ENCODE assay signal across 14 mouse cellular contexts in the genomic region with DNA sequence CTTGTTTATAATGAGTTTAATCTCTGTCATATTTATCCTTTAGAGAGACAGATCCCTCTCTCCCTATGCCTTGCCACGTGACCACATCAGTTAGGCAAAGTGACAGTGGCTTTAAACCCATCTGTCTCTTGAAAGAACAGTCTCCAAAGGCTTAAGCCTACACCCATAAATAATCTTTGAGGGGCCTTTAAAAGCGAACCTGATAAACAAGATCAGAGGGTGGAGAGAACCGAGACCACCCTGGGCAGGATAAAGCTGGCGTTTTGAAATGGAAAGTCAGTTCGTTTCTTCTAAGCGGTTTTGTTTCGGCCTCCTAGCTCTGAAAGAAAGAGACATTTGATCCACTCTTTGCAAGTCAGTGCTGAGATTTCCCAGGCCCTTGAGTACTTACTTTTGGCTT.
A peak's percentile ranks its signal among the peaks of the same experiment; 100 is the strongest.
DNase-seq lines count a peak whose midpoint lies in the region; ATAC-seq and TF ChIP-seq lines count a peak whose summit lies in the region.
"Had no signal": no experiment of that assay in that cellular context is flagged by ENCODE, and none has a peak within 500 bp of the region (broad histone marks: within the 10 kb centered on the region; RNA-seq: fewer than 3 reads in every experiment).

No protein-coding gene starts in this region.

- ATAC-seq in hindbrain, embryonic 12.5 days (ENCODE audit: low FRiP score) = no peak
- ATAC-seq in limb, embryonic 14.5 days (ENCODE audit: low FRiP score, low read depth) = no peak
- no peak for ATAC-seq in monocyte, adult 5-6 weeks (replicated peaks; ENCODE audit: insufficient number of reproducible peaks, low FRiP score, low TSS enrichment, poor library complexity, severe bottlenecking)
- ATAC-seq: forebrain, embryonic 13.5 days; Patski had no signal

- no peaks in the 10 kb centered on the region for H3K9me3 ChIP-seq in hindbrain, embryonic 10.5 days
- H3K9me3 ChIP-seq in hindbrain, embryonic 12.5 days (replicated peaks) = no peaks in the 10 kb centered on the region
- no peaks in the 10 kb centered on the region for H3K9me3 ChIP-seq in embryonic facial prominence, embryonic 10.5 days
- no peaks in the 10 kb centered on the region for H3K9me3 ChIP-seq in limb, embryonic 14.5 days (ENCODE audit: control insufficient read depth, low read length)
- H3K9me3 ChIP-seq: forebrain, embryonic 13.5 days; liver, embryonic 15.5 days had no signal

- H3K4me3 ChIP-seq in hindbrain, embryonic 10.5 days = no peak overlapping the region
- H3K4me3 ChIP-seq in hindbrain, embryonic 12.5 days = no peak overlapping the region
- H3K4me3 ChIP-seq in embryonic facial prominence, embryonic 10.5 days = no peak overlapping the region
- H3K4me3 ChIP-seq in limb, embryonic 14.5 days (replicated peaks; ENCODE audit: low read length) = no peak overlapping the region
- H3K4me3 ChIP-seq: forebrain, embryonic 13.5 days; liver, embryonic 15.5 days had no signal

- TF ChIP-seq POLR2A in limb, embryonic 14.5 days (IDR thresholded peaks at IDR 0.05; ENCODE audit: borderline replicate concordance, extremely low read depth, insufficient read depth, insufficient read length) = no peak

- H3K4me2 ChIP-seq in hindbrain, embryonic 12.5 days (replicated peaks) = no peak overlapping the region
- no peak overlapping the region for H3K4me2 ChIP-seq in limb, embryonic 14.5 days (replicated peaks; ENCODE audit: low read depth, low read length, severe bottlenecking)
- H3K4me2 ChIP-seq: forebrain, embryonic 13.5 days; liver, embryonic 15.5 days had no signal

- H3K36me3 ChIP-seq in hindbrain, embryonic 10.5 days = no peaks in the 10 kb centered on the region
- no peaks in the 10 kb centered on the region for H3K36me3 ChIP-seq in hindbrain, embryonic 12.5 days
- no peaks in the 10 kb centered on the region for H3K36me3 ChIP-seq in embryonic facial prominence, embryonic 10.5 days (replicated peaks)
- no peaks in the 10 kb centered on the region for H3K36me3 ChIP-seq in limb, embryonic 14.5 days (ENCODE audit: control insufficient read depth, insufficient read depth, low read length)
- H3K36me3 ChIP-seq: liver, embryonic 15.5 days had no signal

- peak overlapping the region; percentile 40; the same call in 1 of the 2 replicates for H3K27ac ChIP-seq in hindbrain, embryonic 10.5 days
- no peak overlapping the region for H3K27ac ChIP-seq in hindbrain, embryonic 12.5 days
- peak overlapping the region; percentile 57; the same call in 1 of the 2 replicates for H3K27ac ChIP-seq in embryonic facial prominence, embryonic 10.5 days (replicated peaks)
- peak overlapping the region; percentile 9 for H3K27ac ChIP-seq in limb, embryonic 14.5 days (replicated peaks; ENCODE audit: low read depth, low read length)
- H3K27ac ChIP-seq: forebrain, embryonic 13.5 days; liver, embryonic 15.5 days had no signal

- WGBS in hindbrain, embryonic 10.5 days = 21% methylated on average over 7 of the region's 7 CpGs
- WGBS in hindbrain, embryonic 12.5 days = 17% methylated on average over 7 of the region's 7 CpGs
- 23% methylated on average over 7 of the region's 7 CpGs for WGBS in embryonic facial prominence, embryonic 10.5 days
- 9% methylated on average over 7 of the region's 7 CpGs for WGBS in limb, embryonic 14.5 days

- H3K27me3 ChIP-seq in hindbrain, embryonic 10.5 days (ENCODE audit: insufficient read depth, poor library complexity, severe bottlenecking) = 0 out of 2 replicates have a peak, but pooled peaks cover 4% of the 10 kb centered on the region
- no peaks in the 10 kb centered on the region for H3K27me3 ChIP-seq in hindbrain, embryonic 12.5 days
- peaks cover 6% of the 10 kb centered on the region; the same call in 1 of the 2 replicates for H3K27me3 ChIP-seq in embryonic facial prominence, embryonic 10.5 days (replicated peaks; ENCODE audit: low read depth, poor library complexity, severe bottlenecking)
- H3K27me3 ChIP-seq in limb, embryonic 14.5 days (ENCODE audit: control insufficient read depth, insufficient read depth, low read length) = no peaks in the 10 kb centered on the region
- H3K27me3 ChIP-seq: forebrain, embryonic 13.5 days; liver, embryonic 15.5 days; Patski had no signal

- no peak overlapping the region for H3K9ac ChIP-seq in hindbrain, embryonic 12.5 days
- no peak overlapping the region for H3K9ac ChIP-seq in limb, embryonic 14.5 days (ENCODE audit: low read depth, low read length, severe bottlenecking)
- H3K9ac ChIP-seq: forebrain, embryonic 13.5 days; liver, embryonic 15.5 days had no signal

- no peak for DNase-seq in hindbrain, embryonic 10.5 days (ENCODE audit: low spot score)
- peak; percentile 28 for DNase-seq in embryonic facial prominence, embryonic 10.5 days (ENCODE audit: low spot score)
- DNase-seq in limb, embryonic 14.5 days (ENCODE audit: low spot score) = no peak
- peak; percentile 17 for DNase-seq in retina, postnatal 7 days (ENCODE audit: low read depth, low spot score)
- no peak for DNase-seq in right cerebral cortex, postnatal 14 days
- no peak for DNase-seq in heart, adult 9 months (ENCODE audit: low spot score in 2 of 2)
- DNase-seq: cerebellum, adult 18-20 months; heart, postnatal 14 days; lung, postnatal 14 days had no signal

- H3K4me1 ChIP-seq in hindbrain, embryonic 10.5 days (replicated peaks) = peaks cover 23% of the 10 kb centered on the region
- peaks cover 17% of the 10 kb centered on the region for H3K4me1 ChIP-seq in hindbrain, embryonic 12.5 days
- peaks cover 38% of the 10 kb centered on the region for H3K4me1 ChIP-seq in embryonic facial prominence, embryonic 10.5 days
- peaks cover 42% of the 10 kb centered on the region for H3K4me1 ChIP-seq in limb, embryonic 14.5 days (ENCODE audit: control insufficient read depth, insufficient read depth, low read length)
- H3K4me1 ChIP-seq: liver, embryonic 15.5 days had no signal

Comparison
In these comparisons a context has a peak if more than half of its experiments do, and no peak if none do; other contexts are left out.
1. DNase-seq: peak in embryonic facial prominence, embryonic 10.5 days (single experiment) and retina, postnatal 7 days (single experiment); none in hindbrain, embryonic 10.5 days (single experiment), limb, embryonic 14.5 days (single experiment), right cerebral cortex, postnatal 14 days (single experiment) and heart, adult 9 months (0 of 2).